Mouse (Mus musculus): ENCODE results near the gene Snx10.

Snx10 gene

DNA sequence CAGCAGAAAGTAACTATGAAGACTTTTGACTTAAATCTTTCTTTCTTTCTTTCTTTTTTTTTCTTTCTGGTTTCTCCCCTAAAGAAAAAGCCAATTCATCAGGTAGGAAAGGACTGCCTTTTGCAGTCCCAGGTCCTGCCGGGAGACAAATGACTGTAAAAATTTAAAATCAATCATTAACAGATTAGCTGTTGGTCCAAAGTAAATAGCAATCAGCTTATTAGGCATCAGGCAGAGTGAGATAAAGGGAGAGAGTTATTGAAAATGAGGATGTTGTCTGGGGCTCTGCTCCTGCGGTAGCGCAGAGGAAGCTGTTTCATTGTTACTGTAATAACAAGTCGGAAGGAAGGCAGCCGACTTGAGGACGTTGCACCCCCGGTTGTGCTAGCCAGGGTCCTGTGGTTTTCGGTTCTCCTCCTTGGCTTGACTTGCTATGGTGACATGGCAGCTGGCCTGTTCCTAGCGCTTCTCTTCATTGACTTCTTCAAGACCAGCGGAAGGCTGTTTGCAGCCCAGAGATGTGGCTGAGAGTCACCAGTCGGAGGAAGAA lies 112.4 kb downstream of the Snx10 start:
- no peak for DNase-seq (ENCODE audit: low spot score in 2 of 2)
